Mouse (Mus musculus) urinary bladder, adult 2 months (tissue): ENCODE data around the gene Tiam2. TPM values are rescaled to one million over a fixed set of nuclear protein-coding genes. Genes with fewer than 3 reads are reported as not detected.

Source experiments
- DNase-seq: peaks from one replicate; pipeline ENCODE4 v3.0.0; 2022; ENCODE audit warnings: low spot score
- polyA plus RNA-seq: library from polyadenylated mRNA; depleted of rRNA; stranded (reverse); fragments of >200 nt; gene quantifications from 2 replicates; pipeline ENCODE4 v1.2.3, GENCODE M21; 2012; rRNA removed

The Tiam2 gene
- polyA plus RNA-seq, 1 experiment, result 7.2 TPM

- peak; percentile 90 for DNase-seq
Observed at GRCm38 (mm10) chr17:3557331-3558311, 231.2 kb downstream of the Tiam2 start, which contains the start of gene Tfb1m. Gene Tfb1m (minus strand): TSS chr17:3557781.

- no peak for DNase-seq
Observed at GRCm38 (mm10) chr17:3558356-3558870, 232.0 kb downstream of the Tiam2 start.

- no peak for DNase-seq
Observed at GRCm38 (mm10) chr17:3560534-3560933, 234.2 kb downstream of the Tiam2 start.

- DNase-seq, result no peak
Observed at GRCm38 (mm10) chr17:3562405-3562804, 236.0 kb downstream of the Tiam2 start.

DNA sequence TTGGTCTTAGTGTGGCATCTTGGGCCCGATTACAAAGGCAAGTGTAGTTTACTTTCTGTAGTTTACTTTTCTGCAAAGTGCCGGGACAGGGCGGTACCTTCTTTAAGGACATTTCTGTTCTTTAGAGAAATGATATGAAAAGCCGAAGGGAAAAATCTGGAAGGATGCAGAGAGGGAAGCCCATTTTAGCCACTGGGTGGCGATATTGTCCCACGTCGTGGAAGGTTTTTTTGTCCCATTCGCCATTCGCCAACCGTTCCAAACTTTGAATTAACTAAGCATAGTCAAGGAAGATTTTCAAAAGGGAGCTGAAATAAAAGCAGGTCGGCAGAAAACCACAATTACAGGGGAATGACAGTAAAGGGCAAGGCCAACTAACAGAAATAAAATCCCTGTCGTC lies 244.5 kb downstream of the Tiam2 start:
- DNase-seq, result peak; percentile 35

Other genes with a start within 250 kb of the Tiam2 start
- gene Scaf8, start 211.6 kb upstream of the Tiam2 start, polyA plus RNA-seq, result 23.0 and 25.0 TPM in 2 replicates
- 0.25 and 0.74 TPM in 2 replicates for gene Cldn20, start 206.0 kb downstream of the Tiam2 start, polyA plus RNA-seq
- 9.1 and 9.9 TPM in 2 replicates for gene Tfb1m, start 231.2 kb downstream of the Tiam2 start, polyA plus RNA-seq